Mouse (Mus musculus): ENCODE data around the gene Dnaaf1. TPM values are rescaled to one million over a fixed set of nuclear protein-coding genes. Genes with fewer than 3 reads are reported as not detected.

The Dnaaf1 gene
- polyA plus RNA-seq (2014; fragmentation: Nextera tagmentation; extraction: Ambion mirVana) = 0.15 and 0.48 TPM in 2 replicates

DNA sequence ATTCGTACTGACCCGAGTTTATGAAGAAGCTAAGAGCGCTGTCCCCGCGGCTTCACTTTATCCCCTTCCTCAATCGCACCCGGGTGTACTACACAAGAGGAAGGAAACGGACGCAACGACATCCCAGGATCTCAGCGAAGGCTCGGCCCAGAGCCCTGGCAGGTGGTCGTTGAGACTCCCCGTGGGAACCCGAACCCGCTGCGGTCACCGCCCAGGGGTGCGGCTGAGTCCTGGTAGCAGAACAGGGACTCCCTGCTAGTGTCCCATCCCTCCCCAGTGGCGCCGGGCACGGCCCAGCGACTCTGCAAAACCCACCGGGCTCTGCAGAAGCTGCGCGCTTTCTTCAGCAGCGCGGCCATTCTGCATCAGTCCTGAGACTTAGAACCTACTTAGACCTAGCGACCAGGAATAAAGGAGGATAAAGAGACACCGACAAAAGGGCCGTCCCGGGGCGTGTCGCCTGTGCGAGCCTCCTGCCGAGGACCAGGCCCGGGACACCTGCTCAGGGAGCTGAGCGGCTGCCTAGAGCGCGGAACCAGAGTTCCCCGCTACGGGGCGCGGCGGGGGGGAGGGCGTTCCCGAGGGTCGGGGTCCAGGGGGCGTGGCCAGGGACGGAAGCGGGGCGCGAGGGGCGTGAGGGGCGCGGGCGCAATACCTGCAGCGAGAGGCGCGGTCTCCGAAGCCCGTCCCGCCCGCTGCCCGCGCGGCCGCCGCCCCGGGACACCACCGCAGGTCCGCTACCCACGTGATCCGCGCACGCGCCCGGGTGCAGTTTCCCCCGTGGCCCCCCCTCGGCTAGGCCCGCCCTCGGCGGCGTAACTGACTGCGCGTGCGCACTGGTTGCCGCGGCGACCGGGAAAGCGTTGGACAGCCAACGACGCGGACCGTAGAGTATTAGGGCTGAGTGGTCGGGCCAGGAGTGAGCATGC, at the start of gene Dnaaf1, which contains the start of gene Hsdl1:
Dnaaf1 (plus strand) TSS at position 799 of the 929 bp plus-strand sequence.
Hsdl1 (minus strand) TSS at position 747 of the 929 bp plus-strand sequence.
- Histone ChIP-seq H3K4me3 (ENCODE audit: low read depth, low read length) (peak within 1 kb of the TSS; percentile 94), H3K36me3 (ENCODE audit: control insufficient read depth, insufficient read depth, low read length) (no peaks in the 10 kb centered on the region), H3K9me3 (ENCODE audit: control insufficient read depth, low read length) (no peaks in the 10 kb centered on the region), H3K27me3 (ENCODE audit: control insufficient read depth, insufficient read depth, low read length) (no peaks in the 10 kb centered on the region), H3K9ac (replicated peaks; ENCODE audit: low read depth, low read length) (peak within 1 kb of the TSS; percentile 82), H3K4me1 (ENCODE audit: control insufficient read depth, insufficient read depth, low read length) (peaks cover 15% of the 10 kb centered on the region), H3K27ac (ENCODE audit: low read depth, low read length) (peak within 1 kb of the TSS; percentile 68), H3K4me2 (ENCODE audit: low read depth, low read length) (peak within 1 kb of the TSS; percentile 84)
- WGBS = under 1% methylated on average over 78 of the region's 97 CpGs
- ATAC-seq (ENCODE audit: low read depth) = peak; percentile 82

DNA sequence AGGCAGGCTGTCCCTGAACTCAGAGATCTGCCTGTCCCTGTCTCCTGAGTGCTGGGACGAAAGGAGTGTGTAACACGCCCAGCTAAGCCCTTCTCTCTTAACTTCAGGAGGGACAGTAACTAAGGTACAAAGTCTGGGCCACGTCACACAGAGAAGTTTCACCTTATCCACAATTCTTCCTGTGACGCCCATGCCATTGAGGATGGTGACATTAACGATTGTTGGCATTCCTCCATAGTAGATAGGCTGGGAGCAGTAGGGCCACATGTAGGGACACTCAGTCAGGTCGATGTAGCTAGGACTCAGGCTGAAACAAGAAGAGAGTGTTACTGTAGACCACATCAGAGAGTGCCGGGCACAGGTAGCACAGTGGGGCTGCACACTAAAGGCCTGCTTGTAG, 46.3 kb upstream of the Dnaaf1 start:
- no peak overlapping the region for H3K9ac ChIP-seq (replicated peaks; ENCODE audit: low read depth, low read length)
- H3K27me3 ChIP-seq (ENCODE audit: control insufficient read depth, insufficient read depth, low read length) = no peaks in the 10 kb centered on the region
- no peaks in the 10 kb centered on the region for H3K4me1 ChIP-seq (ENCODE audit: control insufficient read depth, insufficient read depth, low read length)
- H3K36me3 ChIP-seq (ENCODE audit: control insufficient read depth, insufficient read depth, low read length) = peaks cover 77% of the 10 kb centered on the region
- H3K27ac ChIP-seq (ENCODE audit: low read depth, low read length) = no peak overlapping the region
- no peak overlapping the region for H3K4me2 ChIP-seq (ENCODE audit: low read depth, low read length)
- 96% methylated on average over 7 of the region's 7 CpGs for WGBS
- no peak for ATAC-seq (ENCODE audit: low read depth)
- H3K9me3 ChIP-seq (ENCODE audit: control insufficient read depth, low read length) = no peaks in the 10 kb centered on the region
- no peak overlapping the region for H3K4me3 ChIP-seq (ENCODE audit: low read depth, low read length)

DNA sequence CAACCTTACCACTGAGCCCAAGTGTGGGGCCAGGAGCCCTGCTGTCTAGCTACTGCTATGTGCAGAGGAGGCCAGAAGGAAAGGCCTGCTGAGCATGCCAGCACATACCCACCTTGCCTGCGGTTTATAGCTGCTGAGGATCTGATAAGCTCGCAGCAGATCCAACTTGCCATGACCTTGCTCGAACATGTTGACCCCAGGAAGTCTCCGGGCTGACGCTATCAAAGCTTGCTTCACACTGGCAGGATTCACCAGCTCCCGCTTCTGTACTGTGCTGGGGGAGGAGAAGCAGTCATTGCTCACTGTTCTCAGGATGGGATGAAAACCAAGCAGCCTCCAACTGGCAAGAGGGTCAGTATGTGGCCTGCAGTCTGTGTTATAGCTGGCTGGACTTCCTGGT, 44.1 kb upstream of the Dnaaf1 start:
- WGBS = 95% methylated on average over 6 of the region's 6 CpGs
- no peak for ATAC-seq (ENCODE audit: low read depth)
- Histone ChIP-seq H3K4me2 (ENCODE audit: low read depth, low read length) (no peak overlapping the region), H3K36me3 (ENCODE audit: control insufficient read depth, insufficient read depth, low read length) (peaks cover 74% of the 10 kb centered on the region), H3K27me3 (ENCODE audit: control insufficient read depth, insufficient read depth, low read length) (no peaks in the 10 kb centered on the region), H3K4me1 (ENCODE audit: control insufficient read depth, insufficient read depth, low read length) (no peaks in the 10 kb centered on the region), H3K27ac (ENCODE audit: low read depth, low read length) (no peak overlapping the region), H3K4me3 (ENCODE audit: low read depth, low read length) (no peak overlapping the region), H3K9ac (replicated peaks; ENCODE audit: low read depth, low read length) (no peak overlapping the region), H3K9me3 (ENCODE audit: control insufficient read depth, low read length) (no peaks in the 10 kb centered on the region)

DNA sequence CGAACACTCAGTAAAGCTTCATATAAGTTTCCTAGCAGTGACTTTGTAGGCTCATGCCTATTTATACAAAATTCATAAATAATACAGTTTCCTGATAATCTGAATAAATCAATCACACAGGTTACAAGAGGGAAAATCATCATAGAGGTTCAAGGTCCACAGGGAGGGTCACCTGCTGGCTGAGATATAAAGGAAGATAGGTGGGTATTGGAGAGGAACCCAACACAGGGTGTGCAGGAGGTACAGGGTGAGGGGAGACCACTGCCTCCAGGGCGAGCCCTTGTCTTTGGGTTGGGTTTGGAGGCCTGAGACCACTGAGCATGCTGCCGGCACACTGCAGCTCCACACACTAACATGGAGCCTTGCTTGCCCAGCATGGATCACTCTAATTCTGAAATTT, 43.6 kb upstream of the Dnaaf1 start:
- no peaks in the 10 kb centered on the region for H3K27me3 ChIP-seq (ENCODE audit: control insufficient read depth, insufficient read depth, low read length)
- no peak overlapping the region for H3K4me2 ChIP-seq (ENCODE audit: low read depth, low read length)
- H3K9me3 ChIP-seq (ENCODE audit: control insufficient read depth, low read length) = no peaks in the 10 kb centered on the region
- H3K4me3 ChIP-seq (ENCODE audit: low read depth, low read length) = no peak overlapping the region
- peaks cover 78% of the 10 kb centered on the region for H3K36me3 ChIP-seq (ENCODE audit: control insufficient read depth, insufficient read depth, low read length)
- no peaks in the 10 kb centered on the region for H3K4me1 ChIP-seq (ENCODE audit: control insufficient read depth, insufficient read depth, low read length)
- no peak overlapping the region for H3K9ac ChIP-seq (replicated peaks; ENCODE audit: low read depth, low read length)
- WGBS = 94% methylated on average over 3 of the region's 3 CpGs
- H3K27ac ChIP-seq (ENCODE audit: low read depth, low read length) = no peak overlapping the region
- no peak for ATAC-seq (ENCODE audit: low read depth)

DNA sequence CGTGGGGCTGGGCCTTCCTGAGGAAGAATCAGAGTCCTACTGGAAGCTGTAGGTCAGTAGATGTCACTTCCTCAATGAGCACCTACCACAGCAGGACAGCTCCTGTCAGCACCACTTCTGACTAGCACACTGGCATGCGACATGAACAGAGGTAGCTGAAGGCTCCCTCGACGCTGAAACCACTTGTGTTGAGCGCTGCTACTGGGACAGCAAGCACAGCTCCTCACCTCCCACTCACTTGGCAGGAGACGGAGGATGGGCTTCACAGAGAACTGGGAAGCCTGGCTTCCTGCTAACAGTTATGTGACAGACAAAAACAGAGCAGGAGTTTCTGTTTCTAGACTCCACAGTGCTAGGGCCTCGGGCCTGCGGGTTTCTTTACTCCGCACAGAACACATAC, 43.1 kb upstream of the Dnaaf1 start:
- 92% methylated on average over 9 of the region's 9 CpGs for WGBS
- Histone ChIP-seq H3K9ac (replicated peaks; ENCODE audit: low read depth, low read length) (no peak overlapping the region), H3K4me1 (ENCODE audit: control insufficient read depth, insufficient read depth, low read length) (no peaks in the 10 kb centered on the region), H3K9me3 (ENCODE audit: control insufficient read depth, low read length) (no peaks in the 10 kb centered on the region), H3K27ac (ENCODE audit: low read depth, low read length) (no peak overlapping the region), H3K27me3 (ENCODE audit: control insufficient read depth, insufficient read depth, low read length) (no peaks in the 10 kb centered on the region), H3K4me3 (ENCODE audit: low read depth, low read length) (no peak overlapping the region), H3K4me2 (ENCODE audit: low read depth, low read length) (no peak overlapping the region), H3K36me3 (ENCODE audit: control insufficient read depth, insufficient read depth, low read length) (peaks cover 80% of the 10 kb centered on the region)
- no peak for ATAC-seq (ENCODE audit: low read depth)

DNA sequence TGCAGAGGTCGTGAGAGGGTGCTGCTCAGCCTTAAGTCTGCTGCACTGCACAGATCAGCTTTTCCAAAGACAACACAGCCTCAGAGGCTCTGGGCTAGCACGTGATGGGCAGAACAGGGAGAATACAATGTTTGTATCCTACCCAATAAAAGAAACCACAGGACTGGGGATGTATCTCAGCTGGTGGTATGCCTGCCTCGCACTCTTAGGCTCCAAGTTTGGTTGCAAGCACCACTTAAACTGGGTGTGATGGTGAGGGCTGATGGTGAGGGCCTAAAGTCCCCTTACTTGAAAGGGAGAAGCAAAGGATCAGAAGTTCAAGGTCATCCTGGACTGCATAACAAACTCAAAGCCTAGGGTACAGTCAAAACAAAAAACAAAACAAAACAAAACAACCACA, 30.4 kb upstream of the Dnaaf1 start:
- Histone ChIP-seq H3K4me3 (ENCODE audit: low read depth, low read length) (no peak overlapping the region), H3K9me3 (ENCODE audit: control insufficient read depth, low read length) (no peaks in the 10 kb centered on the region), H3K36me3 (ENCODE audit: control insufficient read depth, insufficient read depth, low read length) (peaks cover 41% of the 10 kb centered on the region), H3K4me2 (ENCODE audit: low read depth, low read length) (no peak overlapping the region), H3K9ac (replicated peaks; ENCODE audit: low read depth, low read length) (no peak overlapping the region), H3K27ac (ENCODE audit: low read depth, low read length) (no peak overlapping the region), H3K4me1 (ENCODE audit: control insufficient read depth, insufficient read depth, low read length) (no peaks in the 10 kb centered on the region), H3K27me3 (ENCODE audit: control insufficient read depth, insufficient read depth, low read length) (no peaks in the 10 kb centered on the region)
- no peak for ATAC-seq (ENCODE audit: low read depth)
- 82% methylated on average over 3 of the region's 3 CpGs for WGBS

DNA sequence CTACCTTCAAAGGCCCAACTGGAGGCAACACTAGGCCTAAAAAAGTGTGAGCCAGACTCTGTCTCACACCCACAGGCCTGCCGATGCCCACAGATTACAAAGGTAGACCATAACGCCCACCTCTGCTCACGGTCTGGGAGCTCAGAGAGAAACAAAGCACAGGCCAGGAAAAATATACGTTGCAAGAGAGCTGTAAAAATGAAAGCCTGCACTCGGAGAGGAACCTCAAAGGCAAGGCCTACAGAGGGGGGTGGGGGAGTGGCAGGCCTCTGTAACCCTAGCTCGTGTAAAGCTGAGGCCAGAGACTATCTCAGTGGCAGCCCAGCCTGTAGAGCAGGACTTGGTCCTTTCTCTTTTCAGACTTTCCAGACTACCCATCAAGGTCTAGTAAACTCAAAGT, 29.9 kb upstream of the Dnaaf1 start:
- peaks cover 36% of the 10 kb centered on the region for H3K36me3 ChIP-seq (ENCODE audit: control insufficient read depth, insufficient read depth, low read length)
- WGBS = 78% methylated on average over 6 of the region's 6 CpGs

DNA sequence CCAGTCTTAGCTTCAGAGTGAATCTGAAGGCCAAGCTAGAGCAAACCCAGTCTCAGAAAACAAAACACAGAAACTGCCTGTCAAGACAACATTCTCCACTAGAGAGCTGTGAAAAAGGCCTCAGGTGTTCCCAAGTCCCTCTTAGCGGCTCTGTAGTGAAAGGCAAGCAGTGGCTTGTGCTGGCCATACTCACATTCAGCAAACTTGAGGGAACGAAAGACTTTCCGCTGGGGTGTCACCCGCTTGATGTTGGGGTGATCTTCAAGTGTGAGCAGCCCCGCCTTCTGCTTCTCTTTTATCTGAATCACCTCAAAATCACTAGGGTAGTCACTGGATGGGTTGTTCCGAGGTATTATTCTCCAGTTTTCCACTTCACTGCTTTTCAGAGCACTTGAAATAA, 29.2 kb upstream of the Dnaaf1 start:
- H3K4me1 ChIP-seq (ENCODE audit: control insufficient read depth, insufficient read depth, low read length) = no peaks in the 10 kb centered on the region
- H3K9ac ChIP-seq (replicated peaks; ENCODE audit: low read depth, low read length) = no peak overlapping the region
- no peak overlapping the region for H3K4me3 ChIP-seq (ENCODE audit: low read depth, low read length)
- WGBS = 90% methylated on average over 6 of the region's 6 CpGs
- no peak overlapping the region for H3K4me2 ChIP-seq (ENCODE audit: low read depth, low read length)
- peaks cover 30% of the 10 kb centered on the region for H3K36me3 ChIP-seq (ENCODE audit: control insufficient read depth, insufficient read depth, low read length)
- no peaks in the 10 kb centered on the region for H3K9me3 ChIP-seq (ENCODE audit: control insufficient read depth, low read length)
- H3K27me3 ChIP-seq (ENCODE audit: control insufficient read depth, insufficient read depth, low read length) = no peaks in the 10 kb centered on the region
- no peak overlapping the region for H3K27ac ChIP-seq (ENCODE audit: low read depth, low read length)
- no peak for ATAC-seq (ENCODE audit: low read depth)

More for the DNA sequence above, 29.9 kb upstream of the Dnaaf1 start:
- Histone ChIP-seq H3K4me2 (ENCODE audit: low read depth, low read length) (no peak overlapping the region), H3K9me3 (ENCODE audit: control insufficient read depth, low read length) (no peaks in the 10 kb centered on the region), H3K4me3 (ENCODE audit: low read depth, low read length) (no peak overlapping the region), H3K27ac (ENCODE audit: low read depth, low read length) (no peak overlapping the region), H3K27me3 (ENCODE audit: control insufficient read depth, insufficient read depth, low read length) (no peaks in the 10 kb centered on the region), H3K9ac (replicated peaks; ENCODE audit: low read depth, low read length) (no peak overlapping the region), H3K4me1 (ENCODE audit: control insufficient read depth, insufficient read depth, low read length) (no peaks in the 10 kb centered on the region)
- no peak for ATAC-seq (ENCODE audit: low read depth)

DNA sequence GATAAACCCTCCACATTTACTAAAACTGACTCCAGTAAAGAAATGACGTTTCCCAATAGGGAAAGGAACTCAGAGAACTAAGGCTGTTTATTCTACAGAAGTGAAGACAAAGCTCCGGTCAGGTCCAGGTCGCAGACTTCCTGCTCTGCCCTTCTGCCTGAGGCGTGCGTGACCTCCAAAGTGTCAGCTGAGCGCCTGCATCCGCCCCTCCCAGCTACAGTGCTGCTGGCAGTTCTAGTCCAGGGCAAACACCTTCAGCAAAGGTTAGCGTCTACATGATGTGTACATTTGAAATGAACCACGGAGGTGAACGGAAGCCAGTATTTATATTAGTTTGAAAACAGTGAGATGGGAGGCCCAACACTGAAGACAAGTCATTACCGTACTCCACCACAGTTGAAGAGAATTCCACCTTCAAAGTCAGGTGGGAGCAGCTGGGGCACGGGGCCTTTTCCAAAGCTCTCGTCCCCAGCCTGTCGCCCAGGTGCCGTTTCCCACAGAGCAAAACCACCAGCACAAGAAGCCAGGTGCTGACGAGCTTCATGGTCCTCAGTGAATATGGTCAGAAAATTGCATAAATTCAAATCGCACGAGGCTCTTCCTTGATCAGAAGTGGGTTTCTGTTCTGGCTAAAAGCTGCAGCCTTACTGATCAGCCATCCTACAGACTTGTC, 27.9 kb upstream of the Dnaaf1 start:
- Histone ChIP-seq H3K4me3 (ENCODE audit: low read depth, low read length) (no peak overlapping the region), H3K36me3 (ENCODE audit: control insufficient read depth, insufficient read depth, low read length) (peaks cover 21% of the 10 kb centered on the region; the same call in 1 of the 2 replicates), H3K27me3 (ENCODE audit: control insufficient read depth, insufficient read depth, low read length) (no peaks in the 10 kb centered on the region), H3K4me2 (ENCODE audit: low read depth, low read length) (no peak overlapping the region), H3K4me1 (ENCODE audit: control insufficient read depth, insufficient read depth, low read length) (no peaks in the 10 kb centered on the region), H3K9ac (replicated peaks; ENCODE audit: low read depth, low read length) (no peak overlapping the region), H3K9me3 (ENCODE audit: control insufficient read depth, low read length) (no peaks in the 10 kb centered on the region), H3K27ac (ENCODE audit: low read depth, low read length) (no peak overlapping the region)
- WGBS = 89% methylated on average over 18 of the region's 18 CpGs
- ATAC-seq (ENCODE audit: low read depth) = no peak
